Mouse (Mus musculus): ENCODE data around the gene Dap. TPM values are rescaled to one million over a fixed set of nuclear protein-coding genes. Genes with fewer than 3 reads are reported as not detected.

Gene Dap
- not detected in 2 replicates for total RNA-seq (2014; fragmentation: Nextera tagmentation)
- 0.11 TPM in 1 of 2 replicates, not detected in the other for total RNA-seq (2017)
- polyA plus RNA-seq (2012): 0.05 and 0.07 TPM in 2 replicates

DNA sequence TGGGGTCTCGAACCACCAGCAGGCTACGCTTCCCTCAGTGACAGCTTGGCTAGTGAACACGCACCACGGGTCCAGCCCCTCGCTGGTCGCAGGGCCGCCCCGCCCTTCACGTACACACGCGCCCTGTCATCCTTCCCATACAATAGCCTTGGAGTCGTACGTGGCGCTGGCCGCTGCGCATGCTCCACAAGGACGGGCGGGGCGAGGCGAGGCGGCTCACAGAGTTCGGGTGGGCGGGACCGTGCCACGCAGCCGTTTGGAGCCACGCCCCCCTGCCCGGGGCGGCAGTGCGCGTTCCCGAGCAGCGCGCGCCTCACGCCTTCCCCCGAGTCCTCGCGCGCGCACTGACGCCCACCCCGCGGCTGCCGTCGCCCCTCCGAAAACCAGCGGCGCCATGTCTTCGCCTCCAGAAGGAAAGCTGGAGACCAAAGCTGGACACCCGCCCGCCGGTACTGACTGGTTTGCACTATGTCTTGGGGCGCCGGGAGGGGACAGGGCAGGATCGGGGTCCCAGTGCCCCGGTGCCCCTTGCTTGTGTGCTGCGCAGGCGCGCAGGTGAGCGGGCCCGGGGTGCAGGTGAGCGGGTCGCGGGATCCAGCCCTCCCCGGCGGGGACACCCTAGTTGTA lies at the start of gene Dap:
Gene Dap, plus strand, starts transcription at position 180 of the 627 bp plus-strand sequence.
- Histone ChIP-seq H3K27me3 (ENCODE audit: insufficient read depth, low read length) (no peaks in the 10 kb centered on the region), H3K9me3 (replicated peaks) (peaks cover 6% of the 10 kb centered on the region), H3K4me3 (ENCODE audit: low read depth, low read length) (no peak within 1 kb of the TSS; the same call in 1 of the 2 replicates), H3K36me3 (replicated peaks) (no peaks in the 10 kb centered on the region), H3K4me1 (ENCODE audit: insufficient read depth, low read depth, low read length) (no peaks in the 10 kb centered on the region)
- DNase-seq (ENCODE audit: low spot score) (no peak), ATAC-seq (ENCODE audit: extremely low read depth, insufficient number of reproducible peaks, low FRiP score, poor library complexity, severe bottlenecking) (no peak)
- no peak for TF ChIP-seq TAL1 (conservative IDR thresholded peaks at IDR 0.05; ENCODE audit: low read depth, low read length)
- TF ChIP-seq CTCF (IDR thresholded peaks at IDR 0.05; ENCODE audit: low read depth, low read length): no peak

DNA sequence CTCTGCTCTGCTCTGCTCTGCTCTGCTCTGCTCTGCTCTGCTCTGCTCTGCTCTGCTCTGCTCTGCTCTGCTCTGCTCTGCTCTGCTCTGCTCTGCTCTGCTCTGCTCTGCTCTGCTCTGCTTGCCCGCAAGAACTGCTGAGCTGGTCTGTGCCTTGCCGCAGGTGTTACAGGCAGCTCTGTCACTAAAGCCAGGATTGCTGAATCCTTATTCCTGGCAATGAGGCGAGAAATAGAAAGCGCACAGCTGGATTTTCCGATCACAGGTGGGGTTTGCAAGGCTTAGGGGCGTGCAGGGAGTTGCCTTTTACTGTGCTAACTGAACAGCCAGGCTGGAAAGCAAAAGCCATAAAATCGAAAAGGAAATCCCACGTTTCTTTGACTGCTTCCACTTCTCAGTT lies 47.5 kb upstream of the Dap start:
- ATAC-seq (ENCODE audit: extremely low read depth, insufficient number of reproducible peaks, low FRiP score, poor library complexity, severe bottlenecking) (no peak), DNase-seq (ENCODE audit: low spot score) (no peak)
- H3K4me1 ChIP-seq (ENCODE audit: insufficient read depth, low read depth, low read length): no peaks in the 10 kb centered on the region
- H3K9me3 ChIP-seq (replicated peaks): no peaks in the 10 kb centered on the region
- no peak overlapping the region for H3K4me3 ChIP-seq (ENCODE audit: low read depth, low read length)
- H3K27me3 ChIP-seq (ENCODE audit: insufficient read depth, low read length): no peaks in the 10 kb centered on the region
- no peak for TF ChIP-seq GATA2 (IDR thresholded peaks at IDR 0.05; ENCODE audit: borderline replicate concordance, low read depth, low read length)
- TF ChIP-seq GATA1 (IDR thresholded peaks at IDR 0.05; ENCODE audit: borderline replicate concordance, low read length): no peak
- no peak for TF ChIP-seq CTCF (IDR thresholded peaks at IDR 0.05; ENCODE audit: low read depth, low read length)
- no peak for TF ChIP-seq TAL1 (conservative IDR thresholded peaks at IDR 0.05; ENCODE audit: low read depth, low read length)
- no peak for TF ChIP-seq POLR2AphosphoS5 (IDR thresholded peaks at IDR 0.05; ENCODE audit: insufficient replicate concordance, low read depth, low read length)
- no peaks in the 10 kb centered on the region for H3K36me3 ChIP-seq (replicated peaks)

GRCm38 (mm10) chr15:31184651-31185443 lies 39.3 kb upstream of the Dap start:
- TF ChIP-seq CTCF (IDR thresholded peaks at IDR 0.05; ENCODE audit: low read depth, low read length): no peak
- no peak for TF ChIP-seq TAL1 (conservative IDR thresholded peaks at IDR 0.05; ENCODE audit: low read depth, low read length)
- no peak for TF ChIP-seq GATA1 (IDR thresholded peaks at IDR 0.05; ENCODE audit: borderline replicate concordance, low read length)
- H3K4me1 ChIP-seq (ENCODE audit: insufficient read depth, low read depth, low read length): no peaks in the 10 kb centered on the region
- no peaks in the 10 kb centered on the region for H3K9me3 ChIP-seq (replicated peaks)
- no peaks in the 10 kb centered on the region for H3K27me3 ChIP-seq (ENCODE audit: insufficient read depth, low read length)
- no peak for DNase-seq (ENCODE audit: low spot score)
- H3K4me3 ChIP-seq (ENCODE audit: low read depth, low read length): no peak overlapping the region
- ATAC-seq (ENCODE audit: extremely low read depth, insufficient number of reproducible peaks, low FRiP score, poor library complexity, severe bottlenecking): no peak
- no peaks in the 10 kb centered on the region for H3K36me3 ChIP-seq (replicated peaks)

GRCm38 (mm10) chr15:31185506-31185905 lies 38.6 kb upstream of the Dap start:
- H3K27me3 ChIP-seq (ENCODE audit: insufficient read depth, low read length): no peaks in the 10 kb centered on the region
- H3K36me3 ChIP-seq (replicated peaks): no peaks in the 10 kb centered on the region
- no peaks in the 10 kb centered on the region for H3K4me1 ChIP-seq (ENCODE audit: insufficient read depth, low read depth, low read length)
- no peaks in the 10 kb centered on the region for H3K9me3 ChIP-seq (replicated peaks)
- no peak for ATAC-seq (ENCODE audit: extremely low read depth, insufficient number of reproducible peaks, low FRiP score, poor library complexity, severe bottlenecking)
- DNase-seq (ENCODE audit: low spot score): no peak
- no peak for TF ChIP-seq CTCF (IDR thresholded peaks at IDR 0.05; ENCODE audit: low read depth, low read length)
- TF ChIP-seq TAL1 (conservative IDR thresholded peaks at IDR 0.05; ENCODE audit: low read depth, low read length): no peak
- H3K4me3 ChIP-seq (ENCODE audit: low read depth, low read length): no peak overlapping the region

GRCm38 (mm10) chr15:31186371-31186901 lies 37.7 kb upstream of the Dap start:
- no peaks in the 10 kb centered on the region for H3K36me3 ChIP-seq (replicated peaks)
- TF ChIP-seq GATA1 (IDR thresholded peaks at IDR 0.05; ENCODE audit: borderline replicate concordance, low read length) (no peak), GATA2 (IDR thresholded peaks at IDR 0.05; ENCODE audit: borderline replicate concordance, low read depth, low read length) (no peak), POLR2AphosphoS5 (IDR thresholded peaks at IDR 0.05; ENCODE audit: insufficient replicate concordance, low read depth, low read length) (no peak), TAL1 (conservative IDR thresholded peaks at IDR 0.05; ENCODE audit: low read depth, low read length) (no peak), CTCF (IDR thresholded peaks at IDR 0.05; ENCODE audit: low read depth, low read length) (no peak)
- no peak for DNase-seq (ENCODE audit: low spot score)

GRCm38 (mm10) chr15:31192563-31192962 lies 31.6 kb upstream of the Dap start:
- H3K9me3 ChIP-seq (replicated peaks): peaks cover 5% of the 10 kb centered on the region

More at GRCm38 (mm10) chr15:31186371-31186901, 37.7 kb upstream of the Dap start:
- Histone ChIP-seq H3K4me1 (ENCODE audit: insufficient read depth, low read depth, low read length) (no peaks in the 10 kb centered on the region), H3K9me3 (replicated peaks) (no peaks in the 10 kb centered on the region), H3K27me3 (ENCODE audit: insufficient read depth, low read length) (no peaks in the 10 kb centered on the region), H3K4me3 (ENCODE audit: low read depth, low read length) (no peak overlapping the region)
- ATAC-seq (ENCODE audit: extremely low read depth, insufficient number of reproducible peaks, low FRiP score, poor library complexity, severe bottlenecking): no peak

More at GRCm38 (mm10) chr15:31192563-31192962, 31.6 kb upstream of the Dap start:
- Histone ChIP-seq H3K36me3 (replicated peaks) (no peaks in the 10 kb centered on the region), H3K4me1 (ENCODE audit: insufficient read depth, low read depth, low read length) (no peaks in the 10 kb centered on the region), H3K4me3 (ENCODE audit: low read depth, low read length) (peak overlapping the region; percentile 3; the same call in 1 of the 2 replicates), H3K27me3 (ENCODE audit: insufficient read depth, low read length) (no peaks in the 10 kb centered on the region)
- no peak for DNase-seq (ENCODE audit: low spot score)
- TF ChIP-seq TAL1 (conservative IDR thresholded peaks at IDR 0.05; ENCODE audit: low read depth, low read length): no peak
- TF ChIP-seq GATA2 (IDR thresholded peaks at IDR 0.05; ENCODE audit: borderline replicate concordance, low read depth, low read length): 0 out of 2 replicates have a peak, but pooled peaks have one; percentile 19
- peak; percentile 63; the same call in 1 of the 2 replicates for TF ChIP-seq POLR2AphosphoS5 (IDR thresholded peaks at IDR 0.05; ENCODE audit: insufficient replicate concordance, low read depth, low read length)
- TF ChIP-seq CTCF (IDR thresholded peaks at IDR 0.05; ENCODE audit: low read depth, low read length): no peak
- TF ChIP-seq GATA1 (IDR thresholded peaks at IDR 0.05; ENCODE audit: borderline replicate concordance, low read length): no peak
- ATAC-seq (ENCODE audit: extremely low read depth, insufficient number of reproducible peaks, low FRiP score, poor library complexity, severe bottlenecking): no peak
